22 mouse cellular contexts compared by ENCODE assay signal in genomic region chr19:46662214-46662613, GRCm38 (mm10). TPM values are rescaled to one million over a fixed set of nuclear protein-coding genes. Genes with fewer than 3 reads are reported as not detected.
"Had no signal": no experiment of that assay in that cellular context is flagged by ENCODE, and none has a peak within 500 bp of the region (broad histone marks: within the 10 kb centered on the region; RNA-seq: fewer than 3 reads in every experiment).

No protein-coding gene starts in this region.

- ATAC-seq: midbrain, embryonic 16.5 days had no signal

- H3K27ac ChIP-seq: limb, embryonic 12.5 days; liver, embryonic 13.5 days; lung, embryonic 15.5 days; macrophage; midbrain, embryonic 12.5 days; neural tube, embryonic 13.5 days had no signal

- H3K4me2 ChIP-seq: limb, embryonic 12.5 days; liver, embryonic 13.5 days; lung, embryonic 15.5 days; midbrain, embryonic 12.5 days; neural tube, embryonic 13.5 days had no signal

- H3K9ac ChIP-seq: limb, embryonic 12.5 days; liver, embryonic 13.5 days; lung, embryonic 15.5 days; midbrain, embryonic 12.5 days; neural tube, embryonic 13.5 days had no signal

- DNase-seq: kidney, postnatal 36 days; layer of hippocampus, adult 9-11 months; layer of hippocampus, postnatal 36 days; liver, embryonic 13.5 days; lung, postnatal 14 days; retina, postnatal 1 day; right cerebral cortex, postnatal 4 days; spleen, adult 18-20 months; thymus, adult 18-20 months; thymus, postnatal 14 days had no signal

- H3K36me3 ChIP-seq: lung, embryonic 15.5 days had no signal

- H3K9me3 ChIP-seq: limb, embryonic 12.5 days; liver, embryonic 13.5 days; lung, embryonic 15.5 days; midbrain, embryonic 12.5 days; neural tube, embryonic 13.5 days had no signal

- H3K27me3 ChIP-seq: limb, embryonic 12.5 days; lung, embryonic 15.5 days; midbrain, embryonic 12.5 days; neural tube, embryonic 13.5 days had no signal

- H3K4me3 ChIP-seq: limb, embryonic 12.5 days; liver, embryonic 13.5 days; lung, embryonic 15.5 days; midbrain, embryonic 12.5 days; neural tube, embryonic 13.5 days had no signal

- H3K4me1 ChIP-seq: lung, embryonic 15.5 days had no signal

RNA-seq across cellular contexts. Expression of gene Cyp17a1, which starts 10.8 kb away (rescaled TPM):
- total RNA-seq: layer of hippocampus, adult 18-20 months; layer of hippocampus, postnatal 36 days; left cerebral cortex, adult 8-10 months; left cerebral cortex, postnatal 36 days; megakaryocyte-erythroid progenitor cell, adult 5-6 weeks had no signal
- polyA plus RNA-seq: kidney, postnatal 0 days; limb, embryonic 12.5 days; liver, embryonic 13.5 days; lung, embryonic 15.5 days; macrophage; midbrain, embryonic 12.5 days; midbrain, embryonic 16.5 days; neural tube, embryonic 13.5 days; stomach, embryonic 14.5 days had no signal
